Mouse (Mus musculus) layer of hippocampus, adult 18-20 months (tissue): ENCODE data around the gene Prkg1. TPM values are rescaled to one million over a fixed set of nuclear protein-coding genes. Genes with fewer than 3 reads are reported as not detected.
A peak's percentile ranks its signal among the peaks of the same experiment; 100 is the strongest.

ENCODE experiments used
- DNase-seq, 2 experiments: peaks; one replicate each; pipeline ENCODE4 v3.0.0; 2022; ENCODE audit warnings: low spot score in 2 of 2
- long read RNA-seq: library from polyadenylated mRNA; stranded (forward); transcript quantifications from one replicate; pipeline ENCODE4 v2.0.0, GENCODE M21; 2021
- total RNA-seq, 2 experiments: library from RNA; stranded (reverse); gene quantifications; 2 replicates each; pipeline ENCODE4 v1.2.3; 2021

Prkg1 gene
- total RNA-seq: 10 to 100 TPM; 20.8 to 22.6 TPM
- long read RNA-seq, partial matches to known transcripts: 6 of 20 reads
- long read RNA-seq, other reads (novel, unspliced or antisense): 14 of 20 reads

- no peak for DNase-seq
These were observed at the start of gene Prkg1 for GRCm38 (mm10) chr19:31764801-31765340. Gene Prkg1, minus strand, starts transcription at chr19:31765033.

- DNase-seq: no peak
These were observed 48.3 kb upstream of the Prkg1 start for GRCm38 (mm10) chr19:31813087-31813486.

GRCm38 (mm10) chr19:31811371-31811770 is 46.5 kb upstream of the Prkg1 start:
- no peak for DNase-seq

- DNase-seq: no peak
These were observed 40.6 kb upstream of the Prkg1 start for GRCm38 (mm10) chr19:31805391-31805790.

- peak in 1 of 2 experiments; percentile 6 for DNase-seq
These were observed 30.7 kb upstream of the Prkg1 start for GRCm38 (mm10) chr19:31795485-31796046.

GRCm38 (mm10) chr19:31791724-31792123 is 26.9 kb upstream of the Prkg1 start:
- DNase-seq: no peak

GRCm38 (mm10) chr19:31781521-31782018 is 16.7 kb upstream of the Prkg1 start:
- no peak for DNase-seq

- no peak for DNase-seq
These were observed 16.2 kb upstream of the Prkg1 start for GRCm38 (mm10) chr19:31781077-31781476.

- DNase-seq: no peak
These were observed 15.4 kb upstream of the Prkg1 start for GRCm38 (mm10) chr19:31780222-31780621.

- no peak for DNase-seq
These were observed 14.2 kb upstream of the Prkg1 start for GRCm38 (mm10) chr19:31779021-31779420.

GRCm38 (mm10) chr19:31767004-31767403 is 2.2 kb upstream of the Prkg1 start:
- DNase-seq: no peak

- no peak for DNase-seq
These were observed 618 bp upstream of the Prkg1 start for GRCm38 (mm10) chr19:31765451-31765850.

- DNase-seq: no peak
These were observed 657 bp downstream of the Prkg1 start for GRCm38 (mm10) chr19:31763951-31764800.

GRCm38 (mm10) chr19:31763246-31763821 is 1.5 kb downstream of the Prkg1 start:
- no peak for DNase-seq

GRCm38 (mm10) chr19:31762411-31763245 is 2.2 kb downstream of the Prkg1 start:
- no peak for DNase-seq

GRCm38 (mm10) chr19:31759855-31760254 is 5.0 kb downstream of the Prkg1 start:
- DNase-seq: no peak

- DNase-seq: peak; percentile 17 to 79
These were observed 8.7 kb downstream of the Prkg1 start for GRCm38 (mm10) chr19:31755929-31756792.

GRCm38 (mm10) chr19:31754642-31755287 is 10.1 kb downstream of the Prkg1 start:
- DNase-seq: no peak

- no peak for DNase-seq
These were observed 13.7 kb downstream of the Prkg1 start for GRCm38 (mm10) chr19:31750976-31751676.
